Mouse (Mus musculus) testis, adult 2 months (tissue): ENCODE results near the gene Kdm1a.

Experiments
- CTCF ChIP-seq: fragments of 200-500 bp; IDR thresholded peaks from 2 replicates; pipeline ENCODE4 v1.5.1; 2012; ENCODE audit warnings: low read depth, mild to moderate bottlenecking, inconsistent platforms, low read length, moderate library complexity; ENCODE audit not compliant: control insufficient read depth, insufficient read depth, insufficient replicate concordance
- POLR2A ChIP-seq: fragments of 200-500 bp; IDR thresholded peaks from 2 replicates; pipeline ENCODE4 v1.6.1; 2012; ENCODE audit warnings: low read depth, mild to moderate bottlenecking, inconsistent platforms, low read length, moderate library complexity; ENCODE audit not compliant: control insufficient read depth

DNA sequence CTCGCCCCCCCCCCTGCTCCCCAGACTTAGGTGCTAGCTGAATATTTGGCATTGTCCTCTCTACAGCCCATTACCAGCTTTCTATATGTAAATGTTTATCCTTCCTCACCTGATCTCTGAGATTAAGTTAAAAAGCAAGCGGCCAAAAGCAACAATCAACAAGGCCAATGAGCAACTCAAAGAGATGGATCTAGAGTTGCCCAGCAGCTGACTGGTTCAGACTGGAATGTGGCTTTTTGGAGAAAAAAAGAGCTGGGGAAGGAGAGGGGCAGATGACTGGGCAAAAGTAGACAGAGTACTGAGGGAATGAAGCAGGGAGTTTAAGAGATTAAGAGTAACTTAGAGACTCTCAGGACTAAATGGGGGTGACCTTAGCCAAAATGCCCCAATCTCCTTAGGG lies 8.5 kb downstream of the Kdm1a start:
- no peak for TF ChIP-seq POLR2A
- no peak for TF ChIP-seq CTCF
